Mouse (Mus musculus): Measurements from ENCODE around the gene Phgr1. TPM values are rescaled to one million over a fixed set of nuclear protein-coding genes. Genes with fewer than 3 reads are reported as not detected.

Gene Phgr1
- polyA plus RNA-seq, 1 experiment from 2014 or later: not detected

- Histone ChIP-seq H3K4me2 (ENCODE audit: low read depth, low read length) (no peak overlapping the region), H3K9me3 (ENCODE audit: control insufficient read depth, low read length) (no peaks in the 10 kb centered on the region), H3K27me3 (ENCODE audit: control insufficient read depth, insufficient read depth, low read length) (no peaks in the 10 kb centered on the region), H3K9ac (replicated peaks; ENCODE audit: low read depth, low read length) (no peak overlapping the region), H3K36me3 (ENCODE audit: control insufficient read depth, insufficient read depth, low read length) (no peaks in the 10 kb centered on the region), H3K27ac (ENCODE audit: low read depth, low read length) (no peak overlapping the region), H3K4me1 (ENCODE audit: control insufficient read depth, insufficient read depth, low read length) (peaks cover 23% of the 10 kb centered on the region), H3K4me3 (ENCODE audit: low read depth, low read length) (no peak overlapping the region)
- ATAC-seq (ENCODE audit: low read depth): no peak
- 88% methylated on average over 11 of the region's 11 CpGs for WGBS
These were observed 12.1 kb upstream of the Phgr1 start for GRCm38 (mm10) chr2:118760311-118761025.

- H3K9me3 ChIP-seq (ENCODE audit: control insufficient read depth, low read length): no peaks in the 10 kb centered on the region
- peak overlapping the region; percentile 91 for H3K27ac ChIP-seq (ENCODE audit: low read depth, low read length)
- peaks cover 23% of the 10 kb centered on the region for H3K4me1 ChIP-seq (ENCODE audit: control insufficient read depth, insufficient read depth, low read length)
- peak overlapping the region; percentile 12; the same call in 1 of the 2 replicates for H3K9ac ChIP-seq (replicated peaks; ENCODE audit: low read depth, low read length)
- no peaks in the 10 kb centered on the region for H3K27me3 ChIP-seq (ENCODE audit: control insufficient read depth, insufficient read depth, low read length)
- ATAC-seq (ENCODE audit: low read depth): no peak
- peak overlapping the region; percentile 36 for H3K4me2 ChIP-seq (ENCODE audit: low read depth, low read length)
- 82% methylated on average over 12 of the region's 12 CpGs for WGBS
- no peaks in the 10 kb centered on the region for H3K36me3 ChIP-seq (ENCODE audit: control insufficient read depth, insufficient read depth, low read length)
- no peak overlapping the region for H3K4me3 ChIP-seq (ENCODE audit: low read depth, low read length)
These were observed 11.2 kb upstream of the Phgr1 start for GRCm38 (mm10) chr2:118761358-118761757.

- Histone ChIP-seq H3K4me1 (ENCODE audit: control insufficient read depth, insufficient read depth, low read length) (peaks cover 23% of the 10 kb centered on the region), H3K27ac (ENCODE audit: low read depth, low read length) (peak within 1 kb of the TSS; percentile 91), H3K27me3 (ENCODE audit: control insufficient read depth, insufficient read depth, low read length) (no peaks in the 10 kb centered on the region), H3K9ac (replicated peaks; ENCODE audit: low read depth, low read length) (peak within 1 kb of the TSS; percentile 12; the same call in 1 of the 2 replicates), H3K4me3 (ENCODE audit: low read depth, low read length) (no peak within 1 kb of the TSS), H3K9me3 (ENCODE audit: control insufficient read depth, low read length) (no peaks in the 10 kb centered on the region), H3K36me3 (ENCODE audit: control insufficient read depth, insufficient read depth, low read length) (no peaks in the 10 kb centered on the region), H3K4me2 (ENCODE audit: low read depth, low read length) (peak within 1 kb of the TSS; percentile 36)
- peak; percentile 77 for ATAC-seq (ENCODE audit: low read depth)
- 3% methylated on average over 29 of the region's 29 CpGs for WGBS
These were observed 10.4 kb upstream of the Phgr1 start, which contains the start of gene Ccdc9b for GRCm38 (mm10) chr2:118761906-118762783. Ccdc9b (minus strand) TSS chr2:118762661.

- Histone ChIP-seq H3K4me3 (ENCODE audit: low read depth, low read length) (no peak overlapping the region), H3K27ac (ENCODE audit: low read depth, low read length) (peak overlapping the region; percentile 91), H3K9ac (replicated peaks; ENCODE audit: low read depth, low read length) (0 out of 2 replicates have a peak overlapping the region, but pooled peaks have one; percentile 12), H3K27me3 (ENCODE audit: control insufficient read depth, insufficient read depth, low read length) (no peaks in the 10 kb centered on the region), H3K36me3 (ENCODE audit: control insufficient read depth, insufficient read depth, low read length) (no peaks in the 10 kb centered on the region), H3K4me1 (ENCODE audit: control insufficient read depth, insufficient read depth, low read length) (peaks cover 23% of the 10 kb centered on the region), H3K4me2 (ENCODE audit: low read depth, low read length) (peak overlapping the region; percentile 36; the same call in 1 of the 2 replicates), H3K9me3 (ENCODE audit: control insufficient read depth, low read length) (no peaks in the 10 kb centered on the region)
- ATAC-seq (ENCODE audit: low read depth): no peak
- 16% methylated on average over 10 of the region's 10 CpGs for WGBS
These were observed 9.8 kb upstream of the Phgr1 start for GRCm38 (mm10) chr2:118762784-118763148.

- H3K4me2 ChIP-seq (ENCODE audit: low read depth, low read length): no peak overlapping the region
- no peak overlapping the region for H3K27ac ChIP-seq (ENCODE audit: low read depth, low read length)
- H3K9me3 ChIP-seq (ENCODE audit: control insufficient read depth, low read length): no peaks in the 10 kb centered on the region
- H3K27me3 ChIP-seq (ENCODE audit: control insufficient read depth, insufficient read depth, low read length): no peaks in the 10 kb centered on the region
- no peak overlapping the region for H3K4me3 ChIP-seq (ENCODE audit: low read depth, low read length)
- no peaks in the 10 kb centered on the region for H3K36me3 ChIP-seq (ENCODE audit: control insufficient read depth, insufficient read depth, low read length)
- WGBS: 79% methylated on average over 7 of the region's 7 CpGs
- H3K4me1 ChIP-seq (ENCODE audit: control insufficient read depth, insufficient read depth, low read length): peaks cover 23% of the 10 kb centered on the region
- no peak for ATAC-seq (ENCODE audit: low read depth)
- H3K9ac ChIP-seq (replicated peaks; ENCODE audit: low read depth, low read length): no peak overlapping the region
These were observed 9.1 kb upstream of the Phgr1 start for GRCm38 (mm10) chr2:118763469-118763868.

GRCm38 (mm10) chr2:118764094-118764831 is 8.3 kb upstream of the Phgr1 start:
- H3K36me3 ChIP-seq (ENCODE audit: control insufficient read depth, insufficient read depth, low read length): no peaks in the 10 kb centered on the region
- H3K27me3 ChIP-seq (ENCODE audit: control insufficient read depth, insufficient read depth, low read length): no peaks in the 10 kb centered on the region
- H3K4me1 ChIP-seq (ENCODE audit: control insufficient read depth, insufficient read depth, low read length): peaks cover 23% of the 10 kb centered on the region
- no peak for ATAC-seq (ENCODE audit: low read depth)
- 27% methylated on average over 11 of the region's 11 CpGs for WGBS
- no peak overlapping the region for H3K9ac ChIP-seq (replicated peaks; ENCODE audit: low read depth, low read length)
- H3K4me2 ChIP-seq (ENCODE audit: low read depth, low read length): no peak overlapping the region
- no peaks in the 10 kb centered on the region for H3K9me3 ChIP-seq (ENCODE audit: control insufficient read depth, low read length)
- no peak overlapping the region for H3K4me3 ChIP-seq (ENCODE audit: low read depth, low read length)
- no peak overlapping the region for H3K27ac ChIP-seq (ENCODE audit: low read depth, low read length)

GRCm38 (mm10) chr2:118764875-118765274 is 7.7 kb upstream of the Phgr1 start:
- H3K4me1 ChIP-seq (ENCODE audit: control insufficient read depth, insufficient read depth, low read length): peaks cover 23% of the 10 kb centered on the region
- H3K27me3 ChIP-seq (ENCODE audit: control insufficient read depth, insufficient read depth, low read length): no peaks in the 10 kb centered on the region
- H3K27ac ChIP-seq (ENCODE audit: low read depth, low read length): no peak overlapping the region
- no peaks in the 10 kb centered on the region for H3K9me3 ChIP-seq (ENCODE audit: control insufficient read depth, low read length)
- H3K9ac ChIP-seq (replicated peaks; ENCODE audit: low read depth, low read length): no peak overlapping the region
- H3K36me3 ChIP-seq (ENCODE audit: control insufficient read depth, insufficient read depth, low read length): no peaks in the 10 kb centered on the region
- no peak overlapping the region for H3K4me3 ChIP-seq (ENCODE audit: low read depth, low read length)
- WGBS: 86% methylated on average over 5 of the region's 5 CpGs
- ATAC-seq (ENCODE audit: low read depth): no peak
- H3K4me2 ChIP-seq (ENCODE audit: low read depth, low read length): no peak overlapping the region

- H3K9me3 ChIP-seq (ENCODE audit: control insufficient read depth, low read length): no peaks in the 10 kb centered on the region
- WGBS: 75% methylated on average over 10 of the region's 10 CpGs
- no peak for ATAC-seq (ENCODE audit: low read depth)
These were observed 6.2 kb upstream of the Phgr1 start for GRCm38 (mm10) chr2:118766041-118767033.

More at GRCm38 (mm10) chr2:118766041-118767033, 6.2 kb upstream of the Phgr1 start:
- peaks cover 17% of the 10 kb centered on the region for H3K4me1 ChIP-seq (ENCODE audit: control insufficient read depth, insufficient read depth, low read length)
- H3K4me2 ChIP-seq (ENCODE audit: low read depth, low read length): no peak overlapping the region
- H3K27me3 ChIP-seq (ENCODE audit: control insufficient read depth, insufficient read depth, low read length): no peaks in the 10 kb centered on the region
- no peak overlapping the region for H3K27ac ChIP-seq (ENCODE audit: low read depth, low read length)
- no peak overlapping the region for H3K9ac ChIP-seq (replicated peaks; ENCODE audit: low read depth, low read length)
- H3K4me3 ChIP-seq (ENCODE audit: low read depth, low read length): no peak overlapping the region
- no peaks in the 10 kb centered on the region for H3K36me3 ChIP-seq (ENCODE audit: control insufficient read depth, insufficient read depth, low read length)
